Mouse (Mus musculus): Measurements from ENCODE around the gene Agl. TPM values are rescaled to one million over a fixed set of nuclear protein-coding genes. Genes with fewer than 3 reads are reported as not detected.
"Not testable (repeated sequence)": the region's sequence is repeated elsewhere in the genome, so short reads cannot be mapped to it uniquely, and the experiment has no call there.

The Agl gene
- total RNA-seq, 2 experiments from 2014 or later: 144 to 148 TPM

- intact Hi-C loops (cut with DNase I): no loop called here
- DNase-seq: no peak
These were observed 9.3 kb upstream of the Agl start for GRCm38 (mm10) chr3:116817231-116817630.

- DNase-seq: no peak
- intact Hi-C loops (cut with DNase I): no loop called here
These were observed 8.8 kb upstream of the Agl start for GRCm38 (mm10) chr3:116816674-116817215.

GRCm38 (mm10) chr3:116815916-116816315 is 8.0 kb upstream of the Agl start:
- intact Hi-C loops (cut with DNase I): no loop called here
- DNase-seq: no peak

- intact Hi-C loops (cut with DNase I): no loop called here
- DNase-seq: no peak
These were observed 7.4 kb upstream of the Agl start for GRCm38 (mm10) chr3:116815305-116815797.

GRCm38 (mm10) chr3:116812946-116813345 is 5.0 kb upstream of the Agl start:
- intact Hi-C loops (cut with DNase I): no loop called here

GRCm38 (mm10) chr3:116810351-116810750 is 2.4 kb upstream of the Agl start:
- intact Hi-C loops (cut with DNase I); DNase-seq: not testable (repeated sequence)

More at GRCm38 (mm10) chr3:116812946-116813345, 5.0 kb upstream of the Agl start:
- DNase-seq: no peak

- intact Hi-C loops (cut with DNase I): no loop called here
- no peak for DNase-seq
These were observed 1.3 kb upstream of the Agl start for GRCm38 (mm10) chr3:116809221-116809620.

- intact Hi-C loops (cut with DNase I): no loop called here
- no peak for DNase-seq
These were observed 696 bp upstream of the Agl start for GRCm38 (mm10) chr3:116808507-116809217.

- DNase-seq: no peak
- intact Hi-C loops (cut with DNase I): no loop called here
These were observed 2.1 kb downstream of the Agl start for GRCm38 (mm10) chr3:116805866-116806265.

GRCm38 (mm10) chr3:116804746-116805285 is 3.1 kb downstream of the Agl start:
- intact Hi-C loops (cut with DNase I): loop anchor here (5.0 kb wide), 1 partner anchor 32 kb away; no protein-coding TSS in a partner anchor

GRCm38 (mm10) chr3:116801755-116802154 is 6.2 kb downstream of the Agl start:
- intact Hi-C loops (cut with DNase I): loop anchor here (5.0 kb wide), 1 partner anchor 36 kb away; no protein-coding TSS in a partner anchor

More at GRCm38 (mm10) chr3:116804746-116805285, 3.1 kb downstream of the Agl start:
- no peak for DNase-seq

GRCm38 (mm10) chr3:116798821-116799510 is 9.0 kb downstream of the Agl start:
- intact Hi-C loops (cut with DNase I): no loop called here
- DNase-seq: no peak

More at GRCm38 (mm10) chr3:116801755-116802154, 6.2 kb downstream of the Agl start:
- DNase-seq: peak; percentile 9 to 23

GRCm38 (mm10) chr3:116788851-116789250 is 19.1 kb downstream of the Agl start:
- DNase-seq: no peak
- intact Hi-C loops (cut with DNase I): no loop called here

- intact Hi-C loops (cut with DNase I): no loop called here
- no peak for DNase-seq
These were observed 21.4 kb downstream of the Agl start for GRCm38 (mm10) chr3:116786543-116786942.

GRCm38 (mm10) chr3:116785820-116786219 is 22.1 kb downstream of the Agl start:
- intact Hi-C loops (cut with DNase I): no loop called here
- no peak for DNase-seq

GRCm38 (mm10) chr3:116784811-116785210 is 23.2 kb downstream of the Agl start:
- no peak for DNase-seq
- intact Hi-C loops (cut with DNase I): no loop called here

- DNase-seq: no peak
- intact Hi-C loops (cut with DNase I): no loop called here
These were observed 23.7 kb downstream of the Agl start for GRCm38 (mm10) chr3:116784290-116784689.

- no peak for DNase-seq
- intact Hi-C loops (cut with DNase I): no loop called here
These were observed 31.0 kb downstream of the Agl start for GRCm38 (mm10) chr3:116776961-116777360.

GRCm38 (mm10) chr3:116773836-116774235 is 34.1 kb downstream of the Agl start:
- no peak for DNase-seq
- intact Hi-C loops (cut with DNase I): loop anchor here (5.0 kb wide), 1 partner anchor 63 kb away; no protein-coding TSS in a partner anchor

GRCm38 (mm10) chr3:116771597-116771996 is 36.4 kb downstream of the Agl start:
- DNase-seq: peak; percentile 26 to 29
- intact Hi-C loops (cut with DNase I): loop anchor here (5.0 kb wide), 1 partner anchor 66 kb away; no protein-coding TSS in a partner anchor

- peak in 1 of 2 experiments; percentile 25 for DNase-seq
- intact Hi-C loops (cut with DNase I): not testable (repeated sequence)
These were observed 41.0 kb downstream of the Agl start for GRCm38 (mm10) chr3:116766963-116767362.

Measured in heart, postnatal 10 days (tissue).